Comparison of ENCODE assay signal across 7 mouse cellular contexts in the genomic region with DNA sequence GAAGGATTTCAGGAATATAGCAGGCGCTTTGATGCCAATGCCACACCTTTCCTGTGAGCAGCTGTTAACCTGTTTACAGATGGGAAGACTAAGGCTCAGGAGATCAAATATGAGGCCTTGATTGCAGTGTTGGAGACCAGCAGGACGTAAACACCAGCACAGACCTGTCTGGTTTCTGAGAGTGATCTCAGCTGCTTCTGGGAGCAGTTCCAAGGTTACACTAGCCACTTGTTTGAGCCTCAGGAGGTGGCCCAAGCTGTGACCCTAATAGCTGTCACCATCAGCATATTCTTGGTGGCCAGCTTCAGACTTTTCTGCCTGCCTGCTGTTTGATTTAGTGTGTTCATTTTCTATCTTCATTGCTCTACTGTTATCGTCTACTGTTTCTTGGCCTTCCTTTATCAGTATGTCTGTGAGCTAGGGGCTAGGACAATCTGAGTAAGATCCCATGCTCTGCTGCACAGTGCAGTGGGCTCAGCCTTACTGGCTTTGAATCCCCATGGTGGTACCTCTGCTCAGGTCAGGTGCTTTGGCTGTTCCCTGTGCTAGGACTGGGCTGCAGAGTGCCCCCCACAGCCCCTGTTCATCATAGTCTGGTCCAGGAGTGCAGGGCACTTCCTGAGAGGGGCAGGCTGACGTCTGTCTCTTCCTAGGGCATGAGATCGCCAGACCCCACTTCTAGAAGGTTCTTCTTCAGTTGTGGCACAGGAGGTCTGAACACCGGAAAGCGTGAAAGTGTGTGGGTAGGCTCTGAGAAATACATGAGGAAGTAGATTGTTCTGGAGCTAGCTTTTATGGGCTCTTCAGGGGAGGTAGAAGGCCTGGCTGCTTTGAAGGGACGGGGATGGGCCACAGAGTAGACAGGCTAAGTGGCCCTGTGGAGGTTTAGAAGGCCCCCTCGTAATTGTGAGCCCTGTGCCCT. TPM values are rescaled to one million over a fixed set of nuclear protein-coding genes. Genes with fewer than 3 reads are reported as not detected.
DNase-seq lines count a peak whose midpoint lies in the region; ATAC-seq and TF ChIP-seq lines count a peak whose summit lies in the region.

No protein-coding gene starts in this region.

- H3K4me2 ChIP-seq in kidney, embryonic 16.5 days (replicated peaks; ENCODE audit: low read depth, low read length) = no peak overlapping the region
- no peak overlapping the region for H3K4me2 ChIP-seq in kidney, embryonic 14.5 days (replicated peaks; ENCODE audit: low read depth, low read length)
- H3K4me2 ChIP-seq in CH12.LX (ENCODE audit: insufficient read depth, low read depth, poor library complexity, severe bottlenecking) = 0 out of 2 replicates have a peak overlapping the region, but pooled peaks have one; percentile 41
- H3K4me2 ChIP-seq in liver, postnatal 0 days (ENCODE audit: low read depth, low read length) = no peak overlapping the region
- H3K4me2 ChIP-seq in hindbrain, embryonic 13.5 days = no peak overlapping the region

- dilution Hi-C loops in CH12.LX (cut with MboI; ENCODE audit: extremely low pct_ligation_motif_present, extremely low pct_unique_long_range_greater_than_20kb, low sequenced_read_pairs) = no loop called here

- H3K36me3 ChIP-seq in kidney, embryonic 16.5 days (ENCODE audit: insufficient read depth, low read length) = peaks cover 25% of the 10 kb centered on the region
- peaks cover 23% of the 10 kb centered on the region; the same call in 1 of the 2 replicates for H3K36me3 ChIP-seq in kidney, embryonic 14.5 days (ENCODE audit: control insufficient read depth, insufficient read depth, low read length)
- peaks cover 19 to 54% of the 10 kb centered on the region in 2 experiments for H3K36me3 ChIP-seq in CH12.LX (replicated peaks in 1 of 2; ENCODE audit: control insufficient read depth in 1 of 2, insufficient read depth in 1 of 2, low read length in 1 of 2)
- peaks cover 24% of the 10 kb centered on the region for H3K36me3 ChIP-seq in liver, postnatal 0 days (replicated peaks; ENCODE audit: insufficient read depth, low read length)
- H3K36me3 ChIP-seq in hindbrain, embryonic 13.5 days = peaks cover 31% of the 10 kb centered on the region

- H3K4me3 ChIP-seq in kidney, embryonic 16.5 days (ENCODE audit: low read length) = no peak overlapping the region
- no peak overlapping the region for H3K4me3 ChIP-seq in kidney, embryonic 14.5 days (ENCODE audit: low read length)
- H3K4me3 ChIP-seq in CH12.LX (replicated peaks in 1 of 3; ENCODE audit: low read depth in 2 of 3, low read length in 2 of 3, poor library complexity in 1 of 3) = no peak overlapping the region
- H3K4me3 ChIP-seq in liver, postnatal 0 days (ENCODE audit: low read depth, low read length) = no peak overlapping the region
- no peak overlapping the region for H3K4me3 ChIP-seq in hindbrain, embryonic 13.5 days

- H3K9me3 ChIP-seq in kidney, embryonic 16.5 days (ENCODE audit: low read length) = no peaks in the 10 kb centered on the region
- H3K9me3 ChIP-seq in kidney, embryonic 14.5 days (ENCODE audit: control insufficient read depth, low read length) = no peaks in the 10 kb centered on the region
- H3K9me3 ChIP-seq in CH12.LX (replicated peaks; ENCODE audit: low read length) = peaks cover 6% of the 10 kb centered on the region
- no peaks in the 10 kb centered on the region for H3K9me3 ChIP-seq in liver, postnatal 0 days (ENCODE audit: low read length)
- H3K9me3 ChIP-seq in hindbrain, embryonic 13.5 days = no peaks in the 10 kb centered on the region

- in situ Hi-C loops in CH12.LX (cut with MboI; ENCODE audit: low pct_ligation_motif_present, low pct_unique_long_range_greater_than_20kb, low sequenced_read_pairs) = no loop called here

- TF ChIP-seq RAD21 in CH12.LX (IDR thresholded peaks at IDR 0.05; ENCODE audit: low read depth, low read length) = no peak

- no peak overlapping the region for H3K27ac ChIP-seq in kidney, embryonic 16.5 days (ENCODE audit: low read length)
- H3K27ac ChIP-seq in kidney, embryonic 14.5 days (ENCODE audit: low read depth, low read length) = no peak overlapping the region
- no peak overlapping the region for H3K27ac ChIP-seq in CH12.LX (ENCODE audit: insufficient read depth, low read depth)
- peak overlapping the region; percentile 87 for H3K27ac ChIP-seq in liver, postnatal 0 days (ENCODE audit: low read depth)
- no peak overlapping the region for H3K27ac ChIP-seq in hindbrain, embryonic 13.5 days

- H3K79me2 ChIP-seq in CH12.LX (replicated peaks; ENCODE audit: control insufficient read depth, extremely low read depth, insufficient read depth, poor library complexity, severe bottlenecking) = peaks cover 58% of the 10 kb centered on the region

- no peak for TF ChIP-seq POLR2A in CH12.LX (IDR thresholded peaks at IDR 0.05; ENCODE audit: low read depth, low read length)

- intact Hi-C loops in left cerebral cortex, postnatal 10 days (cut with DNase I) = no loop called here

- no peak for TF ChIP-seq EP300 in CH12.LX (IDR thresholded peaks at IDR 0.05; ENCODE audit: low read length)
- TF ChIP-seq EP300 in liver, postnatal 0 days (IDR thresholded peaks at IDR 0.05; ENCODE audit: low read depth) = no peak

- peak; percentile 28 for DNase-seq in CH12.LX (ENCODE audit: extremely low read depth)
- peak; percentile 51 for DNase-seq in cerebellum, adult 9-11 months
- DNase-seq in liver, postnatal 0 days = no peak
- no peak for DNase-seq in left cerebral cortex, postnatal 10 days (ENCODE audit: extremely low spot score in 1 of 2, low spot score in 2 of 2)

- 68% methylated on average over 9 of the region's 9 CpGs for WGBS in kidney, embryonic 16.5 days
- 73% methylated on average over 9 of the region's 9 CpGs for WGBS in kidney, embryonic 14.5 days
- WGBS in liver, postnatal 0 days (ENCODE audit: insufficient replicate concordance) = 58% methylated on average over 9 of the region's 9 CpGs
- 82% methylated on average over 9 of the region's 9 CpGs for WGBS in hindbrain, embryonic 13.5 days

- H3K27me3 ChIP-seq in kidney, embryonic 16.5 days (ENCODE audit: insufficient read depth, low read length) = no peaks in the 10 kb centered on the region
- no peaks in the 10 kb centered on the region for H3K27me3 ChIP-seq in kidney, embryonic 14.5 days (ENCODE audit: control insufficient read depth, insufficient read depth, low read length)
- no peaks in the 10 kb centered on the region for H3K27me3 ChIP-seq in CH12.LX (replicated peaks)
- no peaks in the 10 kb centered on the region for H3K27me3 ChIP-seq in liver, postnatal 0 days (ENCODE audit: insufficient read depth, low read length)
- no peaks in the 10 kb centered on the region for H3K27me3 ChIP-seq in hindbrain, embryonic 13.5 days

- TF ChIP-seq CTCF in CH12.LX (conservative IDR thresholded peaks at IDR 0.05 in 1 of 2, IDR thresholded peaks at IDR 0.05 in 1 of 2; ENCODE audit: low read depth in 2 of 2, low read length in 2 of 2) = no peak
- no peak for TF ChIP-seq CTCF in liver, postnatal 0 days (IDR thresholded peaks at IDR 0.05; ENCODE audit: low read depth)

- peaks cover 14% of the 10 kb centered on the region for H3K4me1 ChIP-seq in kidney, embryonic 16.5 days (ENCODE audit: insufficient read depth, low read length)
- peaks cover 6% of the 10 kb centered on the region for H3K4me1 ChIP-seq in kidney, embryonic 14.5 days (ENCODE audit: control insufficient read depth, insufficient read depth, low read length)
- peaks cover 18 to 62% of the 10 kb centered on the region in 2 experiments for H3K4me1 ChIP-seq in CH12.LX (ENCODE audit: control insufficient read depth in 1 of 2, insufficient read depth in 2 of 2)
- peaks cover 39% of the 10 kb centered on the region for H3K4me1 ChIP-seq in liver, postnatal 0 days (ENCODE audit: insufficient read depth)
- peaks cover 14% of the 10 kb centered on the region for H3K4me1 ChIP-seq in hindbrain, embryonic 13.5 days (replicated peaks)

- H3K9ac ChIP-seq in kidney, embryonic 16.5 days (replicated peaks; ENCODE audit: low read length) = no peak overlapping the region
- no peak overlapping the region for H3K9ac ChIP-seq in kidney, embryonic 14.5 days (ENCODE audit: low read depth, low read length)
- H3K9ac ChIP-seq in CH12.LX (ENCODE audit: insufficient read depth, low read depth) = no peak overlapping the region
- H3K9ac ChIP-seq in liver, postnatal 0 days (replicated peaks) = peak overlapping the region; percentile 8; the same call in 1 of the 2 replicates
- H3K9ac ChIP-seq in hindbrain, embryonic 13.5 days = no peak overlapping the region

- ATAC-seq in kidney, embryonic 16.5 days (ENCODE audit: low FRiP score, low TSS enrichment) = peak; percentile 62; the same call in 1 of the 2 replicates
- no peak for ATAC-seq in kidney, embryonic 14.5 days (ENCODE audit: low FRiP score, low TSS enrichment)
- ATAC-seq in liver, postnatal 0 days = no peak
- ATAC-seq in hindbrain, embryonic 13.5 days (ENCODE audit: low FRiP score) = no peak

TF ChIP-seq in CH12.LX, 34 proteins besides CTCF, POLR2A, EP300 and RAD21 (continues in another document):
- TF ChIP-seq GABPA (IDR thresholded peaks at IDR 0.05; ENCODE audit: insufficient replicate concordance, low read depth, low read length) = no peak
- TF ChIP-seq MYC (IDR thresholded peaks at IDR 0.05; ENCODE audit: low read depth, low read length) = no peak
- TF ChIP-seq ETS1 (conservative IDR thresholded peaks at IDR 0.05; ENCODE audit: low read depth, low read length) = no peak
- no peak for TF ChIP-seq PAX5 (IDR thresholded peaks at IDR 0.05; ENCODE audit: low read length)
- no peak for TF ChIP-seq TBP (conservative IDR thresholded peaks at IDR 0.05; ENCODE audit: low read depth, low read length)

RNA-seq across cellular contexts. Expression of a gene that starts 6.4 kb away (rescaled TPM):
- polyA plus RNA-seq in kidney, embryonic 16.5 days (2015; fragmentation: Nextera tagmentation; extraction: Ambion mirVana) = 230 and 251 TPM in 2 replicates
- polyA plus RNA-seq in kidney, embryonic 14.5 days (2014; fragmentation: Nextera tagmentation; extraction: Ambion mirVana) = 206 and 227 TPM in 2 replicates
- 114 and 127 TPM in 2 replicates for total RNA-seq in CH12.LX (2012; rRNA removed)
- 112 and 116 TPM in 2 replicates for total RNA-seq in CH12.LX (2014; rRNA removed)
- polyA plus RNA-seq in CH12.LX (2012; ENCODE audit: insufficient read length, low read depth) = 169 and 179 TPM in 2 replicates
- polyA plus RNA-seq in liver, postnatal 0 days (2015; fragmentation: Nextera tagmentation; extraction: Ambion mirVana) = 235 and 239 TPM in 2 replicates
- total RNA-seq in left cerebral cortex, postnatal 10 days (2021) = 100 to 1,000 TPM in 1 of 2 experiments, 10 to 100 TPM in 1; 90.2 to 103 TPM
- polyA plus RNA-seq in hindbrain, embryonic 13.5 days (2015; fragmentation: Nextera tagmentation; extraction: Ambion mirVana) = 135 and 142 TPM in 2 replicates

RNA-seq across cellular contexts. Expression of a gene that starts 33.1 kb away (rescaled TPM):
- polyA plus RNA-seq in kidney, embryonic 16.5 days (2015; fragmentation: Nextera tagmentation; extraction: Ambion mirVana) = 0.06 and 0.09 TPM in 2 replicates
- 0.05 and 0.06 TPM in 2 replicates for polyA plus RNA-seq in kidney, embryonic 14.5 days (2014; fragmentation: Nextera tagmentation; extraction: Ambion mirVana)
- total RNA-seq in CH12.LX (2012; rRNA removed) = under 0.01 TPM in 1 of 2 replicates, not detected in the other
- 0.04 and 0.07 TPM in 2 replicates for total RNA-seq in CH12.LX (2014; rRNA removed)
- 0.06 TPM in 1 of 2 replicates, not detected in the other for polyA plus RNA-seq in CH12.LX (2012; ENCODE audit: insufficient read length, low read depth)
- polyA plus RNA-seq in liver, postnatal 0 days (2015; fragmentation: Nextera tagmentation; extraction: Ambion mirVana) = 0.01 TPM in 2 replicates
- 1 to 10 TPM; 1.0 to 1.1 TPM for total RNA-seq in left cerebral cortex, postnatal 10 days (2021)
- polyA plus RNA-seq in hindbrain, embryonic 13.5 days (2015; fragmentation: Nextera tagmentation; extraction: Ambion mirVana) = 0.23 and 0.47 TPM in 2 replicates

Comparison
In these comparisons a context has a peak if more than half of its experiments do, and no peak if none do; other contexts are left out.
1. DNase-seq: peak in CH12.LX (single experiment) and cerebellum, adult 9-11 months (single experiment); none in liver, postnatal 0 days (single experiment) and left cerebral cortex, postnatal 10 days (0 of 2).